Mouse (Mus musculus) forebrain, embryonic 12.5 days (tissue): ENCODE measurements around the gene Naa25. TPM values are rescaled to one million over a fixed set of nuclear protein-coding genes. Genes with fewer than 3 reads are reported as not detected.

Source experiments
- ATAC-seq: fragments of 200-750 bp; cut with Nextera tagmentation; 2 replicates; pipeline ENCODE4 v1.8.0; 2017; ENCODE audit warnings: moderate TSS enrichment; ENCODE audit not compliant: low FRiP score
- H3K27ac ChIP-seq: fragments of 300-500 bp; sonication (generic); 2 replicates; pipeline ENCODE4 v1.5.1; 2016; ENCODE audit warnings: mild to moderate bottlenecking
- H3K27me3 ChIP-seq: fragments of 300-500 bp; sonication (generic); 2 replicates; pipeline ENCODE4 v1.6.1; 2016; ENCODE audit warnings: mild to moderate bottlenecking
- H3K36me3 ChIP-seq: fragments of 300-500 bp; sonication (generic); replicated peaks from 2 replicates; pipeline ENCODE4 v1.6.1; 2016; ENCODE audit warnings: mild to moderate bottlenecking
- H3K4me1 ChIP-seq: fragments of 300-500 bp; sonication (generic); 2 replicates; pipeline ENCODE4 v1.6.1; 2016
- H3K4me2 ChIP-seq: fragments of 300-500 bp; sonication (generic); 2 replicates; pipeline ENCODE4 v1.6.1; 2016; ENCODE audit warnings: mild to moderate bottlenecking, moderate library complexity
- H3K4me3 ChIP-seq: fragments of 300-500 bp; sonication (generic); replicated peaks from 2 replicates; pipeline ENCODE4 v1.5.1; 2016; ENCODE audit warnings: mild to moderate bottlenecking
- H3K9ac ChIP-seq: fragments of 300-500 bp; sonication (generic); 2 replicates; pipeline ENCODE4 v1.6.1; 2016; ENCODE audit warnings: mild to moderate bottlenecking
- H3K9me3 ChIP-seq: fragments of 300-500 bp; sonication (generic); 2 replicates; pipeline ENCODE4 v1.6.1; 2016
- WGBS: fragments of 180-500 bp; shearing (Covaris S2); methylation state at CpG from one replicate; pipeline ENCODE4 v1.1.7; 2016; 5-methylcytosine and 5-hydroxymethylcytosine counted together
- polyA plus RNA-seq: library from polyadenylated mRNA; unstranded; fragments of >200 nt; fragmentation: Nextera tagmentation; extraction: Ambion mirVana; gene quantifications from 2 replicates; pipeline ENCODE4 v1.2.1, GENCODE M21; 2016

The Naa25 gene
- polyA plus RNA-seq, 1 experiment from 2014 or later, result 49.3 TPM

GRCm38 (mm10) chr5:121443548-121443947 lies 45.8 kb downstream of the Naa25 start:
- H3K4me3 ChIP-seq, result no peak overlapping the region
- ATAC-seq, result no peak
- WGBS, result 91% methylated on average over 3 of the region's 3 CpGs
- H3K4me1 ChIP-seq, result no peaks in the 10 kb centered on the region
- 0 out of 2 replicates have a peak, but pooled peaks cover 2% of the 10 kb centered on the region for H3K9me3 ChIP-seq
- no peak overlapping the region for H3K4me2 ChIP-seq
- no peak overlapping the region for H3K9ac ChIP-seq
- H3K27ac ChIP-seq, result no peak overlapping the region
- H3K36me3 ChIP-seq, result peaks cover 94% of the 10 kb centered on the region
- no peaks in the 10 kb centered on the region for H3K27me3 ChIP-seq

DNA sequence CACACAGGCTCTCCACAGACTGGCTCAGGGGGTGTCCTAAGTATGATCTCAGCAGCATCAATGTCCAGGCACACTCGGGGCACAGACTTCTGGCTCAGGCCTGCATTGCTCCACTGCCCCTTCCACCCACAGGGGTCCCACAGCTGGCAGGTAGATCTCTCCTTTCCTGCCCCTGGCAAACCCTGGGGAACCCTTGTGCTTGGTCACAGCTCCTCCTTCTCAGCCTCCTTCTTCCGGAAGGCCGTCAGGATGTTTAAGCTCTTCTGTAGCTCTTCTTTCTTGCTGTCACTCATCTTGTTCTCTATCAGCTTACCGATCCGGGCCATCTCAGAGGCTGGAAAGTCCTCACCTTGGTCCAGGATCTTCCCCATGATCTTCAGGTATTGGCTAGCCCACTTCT lies 47.1 kb downstream of the Naa25 start:
- no peak for ATAC-seq
- Histone ChIP-seq H3K4me2 (no peak overlapping the region), H3K9ac (no peak overlapping the region), H3K9me3 (0 out of 2 replicates have a peak, but pooled peaks cover 2% of the 10 kb centered on the region), H3K4me3 (no peak overlapping the region), H3K4me1 (0 out of 2 replicates have a peak, but pooled peaks cover 3% of the 10 kb centered on the region), H3K36me3 (peaks cover 94% of the 10 kb centered on the region), H3K27ac (no peak overlapping the region), H3K27me3 (no peaks in the 10 kb centered on the region)
- WGBS, result 93% methylated on average over 5 of the region's 5 CpGs

- Histone ChIP-seq H3K36me3 (peaks cover 65% of the 10 kb centered on the region), H3K27ac (no peak overlapping the region), H3K9ac (no peak overlapping the region), H3K27me3 (no peaks in the 10 kb centered on the region), H3K4me1 (peaks cover 20% of the 10 kb centered on the region), H3K4me2 (no peak overlapping the region), H3K9me3 (0 out of 2 replicates have a peak, but pooled peaks cover 2% of the 10 kb centered on the region), H3K4me3 (no peak overlapping the region)
- no peak for ATAC-seq
- 94% methylated on average over 3 of the region's 3 CpGs for WGBS
These were observed 50.7 kb downstream of the Naa25 start for GRCm38 (mm10) chr5:121448450-121448849.

DNA sequence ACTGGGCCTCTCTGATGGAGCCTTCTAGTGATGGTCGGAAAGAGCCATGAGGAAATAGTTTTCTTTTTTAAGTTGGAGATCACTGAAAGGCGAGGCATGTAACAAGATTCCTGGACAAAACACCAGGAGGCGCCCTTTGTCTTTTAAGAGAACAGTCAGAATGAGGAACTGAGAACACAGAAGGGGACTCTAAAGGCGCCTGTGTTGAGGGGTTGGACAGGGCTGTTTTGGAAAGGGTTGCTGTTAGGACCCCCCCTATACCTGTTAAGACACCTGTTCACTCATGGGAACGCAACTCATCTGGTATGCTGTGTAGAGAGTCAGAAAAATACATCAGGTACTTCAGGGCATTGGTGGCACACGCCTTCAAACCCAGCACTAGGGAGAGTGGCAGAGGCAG lies 52.2 kb downstream of the Naa25 start:
- WGBS, result 62% methylated on average over 6 of the region's 6 CpGs
- 0 out of 2 replicates have a peak, but pooled peaks cover 2% of the 10 kb centered on the region for H3K9me3 ChIP-seq
- H3K27me3 ChIP-seq, result no peaks in the 10 kb centered on the region
- no peak overlapping the region for H3K4me3 ChIP-seq
- peaks cover 28% of the 10 kb centered on the region for H3K4me1 ChIP-seq
- ATAC-seq, result no peak
- no peak overlapping the region for H3K4me2 ChIP-seq
- H3K27ac ChIP-seq, result no peak overlapping the region
- no peak overlapping the region for H3K9ac ChIP-seq
- peaks cover 50% of the 10 kb centered on the region for H3K36me3 ChIP-seq

DNA sequence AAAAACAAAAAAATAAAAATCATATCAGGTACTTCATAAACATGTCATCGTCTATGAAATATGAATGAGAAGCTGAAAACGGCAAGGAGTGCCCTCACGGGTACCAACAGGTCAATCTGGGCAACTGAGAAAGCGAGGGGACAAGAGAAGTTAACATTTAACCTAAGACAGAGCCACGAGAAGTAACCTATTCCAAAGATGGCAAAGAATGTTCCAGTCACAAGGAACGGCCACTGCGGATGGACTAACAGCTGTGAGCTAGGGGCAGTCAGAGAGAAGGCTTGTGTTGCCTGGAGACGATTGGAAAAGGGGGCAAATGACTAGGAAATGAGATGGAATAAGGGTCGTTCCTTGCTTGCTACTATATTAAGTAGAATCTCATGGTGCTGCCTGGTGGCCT lies 52.7 kb downstream of the Naa25 start:
- peaks cover 45% of the 10 kb centered on the region for H3K36me3 ChIP-seq
- no peaks in the 10 kb centered on the region for H3K27me3 ChIP-seq
- 88% methylated on average over 9 of the region's 9 CpGs for WGBS
- H3K9ac ChIP-seq, result no peak overlapping the region
- no peak for ATAC-seq
- 0 out of 2 replicates have a peak, but pooled peaks cover 2% of the 10 kb centered on the region for H3K9me3 ChIP-seq
- no peak overlapping the region; the same call in 1 of the 2 replicates for H3K4me3 ChIP-seq
- no peak overlapping the region for H3K27ac ChIP-seq
- peaks cover 28% of the 10 kb centered on the region for H3K4me1 ChIP-seq
- H3K4me2 ChIP-seq, result peak overlapping the region; percentile 68

DNA sequence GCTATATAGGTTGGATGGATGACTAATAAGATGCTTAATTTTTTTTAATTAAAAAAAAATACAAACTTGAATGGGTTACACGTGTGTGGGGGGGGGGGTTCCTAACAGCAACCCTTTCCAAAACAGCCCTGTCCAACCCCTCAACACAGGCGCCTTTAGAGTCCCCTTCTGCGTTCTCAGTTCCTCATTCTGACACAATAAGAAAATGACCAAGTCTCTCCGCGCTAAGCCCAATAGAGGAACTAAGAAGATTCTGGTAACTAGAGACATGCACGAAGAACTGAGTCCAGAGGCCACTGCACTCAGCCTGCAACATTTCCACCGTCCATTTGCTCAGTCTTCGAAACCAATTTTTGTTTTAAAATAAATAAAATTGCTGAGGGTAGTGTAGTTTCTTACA lies 53.5 kb downstream of the Naa25 start:
- H3K27ac ChIP-seq, result peak overlapping the region; percentile 94; the same call in 1 of the 2 replicates

DNA sequence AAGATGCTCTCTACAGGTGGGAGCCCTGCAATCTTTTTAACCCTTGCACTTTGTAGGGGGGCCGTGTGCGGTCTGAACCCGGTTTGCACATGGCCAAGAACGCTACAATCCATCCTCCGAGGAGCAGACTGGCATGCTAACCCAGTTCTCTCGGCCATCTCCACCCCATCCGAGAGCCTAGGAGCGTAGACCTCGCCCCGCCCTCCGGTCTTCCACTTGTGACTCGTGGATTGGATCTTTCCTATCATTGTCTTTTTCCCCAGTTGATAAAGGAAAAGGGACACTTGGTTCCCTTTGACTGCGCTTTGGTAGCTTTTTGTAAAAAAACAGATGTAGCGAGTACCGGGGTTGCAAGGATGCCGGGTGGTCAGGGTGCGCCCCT lies 53.9 kb downstream of the Naa25 start, which contains the start of gene Tmem116:
Gene Tmem116 (plus strand): TSS at position 250 of the 382 bp plus-strand sequence.
- no peaks in the 10 kb centered on the region for H3K27me3 ChIP-seq
- H3K9ac ChIP-seq, result peak within 1 kb of the TSS; percentile 94
- H3K4me2 ChIP-seq, result peak within 1 kb of the TSS; percentile 68
- peak within 1 kb of the TSS; percentile 94 for H3K27ac ChIP-seq
- H3K9me3 ChIP-seq, result 0 out of 2 replicates have a peak, but pooled peaks cover 2% of the 10 kb centered on the region
- peak; percentile 34; the same call in 1 of the 2 replicates for ATAC-seq
- peaks cover 33% of the 10 kb centered on the region for H3K36me3 ChIP-seq
- peak within 1 kb of the TSS; percentile 81 for H3K4me3 ChIP-seq
- 0% methylated on average over 17 of the region's 17 CpGs for WGBS
- peaks cover 28% of the 10 kb centered on the region for H3K4me1 ChIP-seq

More for the DNA sequence above, 53.5 kb downstream of the Naa25 start:
- Histone ChIP-seq H3K4me1 (peaks cover 28% of the 10 kb centered on the region), H3K4me2 (peak overlapping the region; percentile 68), H3K4me3 (peak overlapping the region; percentile 81), H3K9me3 (0 out of 2 replicates have a peak, but pooled peaks cover 2% of the 10 kb centered on the region), H3K9ac (peak overlapping the region; percentile 94), H3K27me3 (no peaks in the 10 kb centered on the region), H3K36me3 (peaks cover 38% of the 10 kb centered on the region)
- ATAC-seq, result no peak
- 32% methylated on average over 8 of the region's 8 CpGs for WGBS

GRCm38 (mm10) chr5:121452026-121452869 lies 54.5 kb downstream of the Naa25 start, which contains the start of gene Erp29:
TSS of gene Erp29 (minus strand) at chr5:121452506.
- peaks cover 28% of the 10 kb centered on the region for H3K4me1 ChIP-seq
- no peaks in the 10 kb centered on the region for H3K27me3 ChIP-seq
- under 1% methylated on average over 86 of the region's 97 CpGs for WGBS
- ATAC-seq, result peak; percentile 94
- H3K4me3 ChIP-seq, result peak within 1 kb of the TSS; percentile 81
- H3K36me3 ChIP-seq, result peaks cover 27% of the 10 kb centered on the region
- H3K9me3 ChIP-seq, result 0 out of 2 replicates have a peak, but pooled peaks cover 2% of the 10 kb centered on the region
- H3K27ac ChIP-seq, result peak within 1 kb of the TSS; percentile 94
- peak within 1 kb of the TSS; percentile 68 for H3K4me2 ChIP-seq
- peak within 1 kb of the TSS; percentile 94 for H3K9ac ChIP-seq

DNA sequence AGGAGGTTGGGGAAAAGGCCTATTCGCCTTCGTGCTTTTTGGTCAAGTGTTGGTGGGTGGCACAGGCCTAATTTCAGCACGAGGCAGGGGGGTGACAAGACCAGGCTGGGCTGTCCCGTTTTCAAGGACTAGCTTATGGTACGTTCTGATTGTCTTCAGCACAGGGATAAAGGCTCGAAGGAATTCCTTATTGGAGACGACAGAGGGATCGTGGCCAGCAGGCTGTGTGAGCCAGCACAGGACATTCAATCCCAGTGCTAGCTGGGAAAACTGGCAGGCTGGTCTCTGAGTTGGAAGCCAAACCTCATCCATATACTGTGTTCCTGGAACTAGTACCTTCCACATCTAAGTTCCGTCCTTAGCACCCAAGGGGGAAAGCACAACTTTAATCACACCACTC lies 55.2 kb downstream of the Naa25 start:
- peak overlapping the region; percentile 81 for H3K4me3 ChIP-seq
- ATAC-seq, result no peak; the same call in 1 of the 2 replicates
- WGBS, result 9% methylated on average over 9 of the region's 9 CpGs
- H3K27me3 ChIP-seq, result no peaks in the 10 kb centered on the region
- peak overlapping the region; percentile 68 for H3K4me2 ChIP-seq
- H3K27ac ChIP-seq, result peak overlapping the region; percentile 94
- 0 out of 2 replicates have a peak, but pooled peaks cover 2% of the 10 kb centered on the region for H3K9me3 ChIP-seq
- peak overlapping the region; percentile 94 for H3K9ac ChIP-seq
- H3K4me1 ChIP-seq, result peaks cover 28% of the 10 kb centered on the region
- peaks cover 21% of the 10 kb centered on the region for H3K36me3 ChIP-seq

DNA sequence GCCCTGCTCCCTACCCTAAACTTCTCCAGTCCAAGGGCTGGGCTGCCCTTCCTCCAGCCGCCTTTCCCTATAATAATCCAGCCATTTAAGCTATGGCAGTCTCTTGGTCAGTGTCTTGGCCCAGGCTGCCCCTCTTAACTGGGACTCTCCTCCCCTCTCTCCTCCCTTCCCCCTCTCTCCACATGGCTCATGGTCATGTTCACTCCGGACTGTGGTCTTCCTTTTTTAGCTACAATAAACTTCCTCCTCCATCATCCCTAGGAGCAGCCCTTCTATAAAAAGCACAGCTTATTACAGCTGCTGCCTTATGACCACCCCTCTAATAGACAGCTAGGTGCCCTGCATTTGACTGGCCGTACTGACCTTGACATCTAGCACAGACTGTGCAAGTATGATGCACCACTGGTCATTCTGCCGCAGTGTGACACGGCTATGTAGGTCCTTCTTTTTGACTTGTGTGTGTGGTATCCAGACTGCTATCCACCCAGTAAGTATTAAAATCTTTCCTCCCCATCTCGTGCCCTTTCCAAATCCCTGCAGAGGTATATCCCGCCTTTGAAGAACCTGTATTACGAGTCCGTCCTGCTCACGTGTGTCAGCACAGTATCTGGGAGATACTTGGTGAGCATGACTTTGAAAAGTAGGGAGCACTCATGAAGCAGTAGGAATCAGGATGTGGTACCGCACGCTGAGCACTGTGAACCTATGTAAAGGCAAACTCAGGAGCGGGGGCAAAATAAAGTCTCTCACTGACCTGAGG lies 56.2 kb downstream of the Naa25 start:
- ATAC-seq, result no peak
- Histone ChIP-seq H3K4me1 (peaks cover 28% of the 10 kb centered on the region), H3K4me2 (no peak overlapping the region), H3K27ac (no peak overlapping the region), H3K27me3 (no peaks in the 10 kb centered on the region), H3K9ac (peak overlapping the region; percentile 12; the same call in 1 of the 2 replicates), H3K4me3 (no peak overlapping the region), H3K36me3 (peaks cover 10% of the 10 kb centered on the region), H3K9me3 (no peaks in the 10 kb centered on the region)
- WGBS, result 95% methylated on average over 13 of the region's 13 CpGs

GRCm38 (mm10) chr5:121454503-121454782 lies 56.7 kb downstream of the Naa25 start:
- H3K4me2 ChIP-seq, result no peak overlapping the region

More at GRCm38 (mm10) chr5:121454503-121454782, 56.7 kb downstream of the Naa25 start:
- no peaks in the 10 kb centered on the region for H3K27me3 ChIP-seq
- peaks cover 26% of the 10 kb centered on the region for H3K4me1 ChIP-seq
- peaks cover 5% of the 10 kb centered on the region for H3K36me3 ChIP-seq
- no peak overlapping the region for H3K27ac ChIP-seq
- H3K9ac ChIP-seq, result no peak overlapping the region
- no peaks in the 10 kb centered on the region for H3K9me3 ChIP-seq
- 91% methylated on average over 3 of the region's 3 CpGs for WGBS
- no peak overlapping the region for H3K4me3 ChIP-seq
- ATAC-seq, result no peak
